ENCODE assay signal across 11 mouse cellular contexts in genomic region chr3:104669856-104670182, GRCm38 (mm10). TPM values are rescaled to one million over a fixed set of nuclear protein-coding genes. Genes with fewer than 3 reads are reported as not detected.
DNase-seq lines count a peak whose midpoint lies in the region; ATAC-seq and TF ChIP-seq lines count a peak whose summit lies in the region.
"Had no signal": no experiment of that assay in that cellular context is flagged by ENCODE, and none has a peak within 500 bp of the region (broad histone marks: within the 10 kb centered on the region; RNA-seq: fewer than 3 reads in every experiment).

No protein-coding gene starts in this region.

- peak overlapping the region; percentile 80; the same call in 1 of the 2 replicates for H3K27ac ChIP-seq in cerebellum, adult 2 months (ENCODE audit: insufficient read depth, low read length)
- H3K27ac ChIP-seq in kidney, postnatal 0 days: peak overlapping the region; percentile 16; the same call in 1 of the 2 replicates
- H3K27ac ChIP-seq in kidney, adult 2 months (ENCODE audit: insufficient read depth, low read depth, low read length): no peak overlapping the region
- H3K27ac ChIP-seq in bone marrow macrophage, adult 2 months (ENCODE audit: insufficient read depth, low read depth, low read length): peak overlapping the region; percentile 62
- H3K27ac ChIP-seq in liver, embryonic 15.5 days (replicated peaks): peak overlapping the region; percentile 96

- no peak for TF ChIP-seq CTCF in cerebellum, adult 2 months (IDR thresholded peaks at IDR 0.05; ENCODE audit: borderline replicate concordance, insufficient read depth, low read depth, low read length)
- no peak for TF ChIP-seq CTCF in kidney, postnatal 0 days (IDR thresholded peaks at IDR 0.05; ENCODE audit: low read depth)
- TF ChIP-seq CTCF in kidney, adult 2 months (conservative IDR thresholded peaks at IDR 0.05; ENCODE audit: insufficient read depth, insufficient read length, low read depth, low read length): no peak
- no peak for TF ChIP-seq CTCF in bone marrow macrophage, adult 2 months (IDR thresholded peaks at IDR 0.05; ENCODE audit: low read depth, low read length)

- no peak for TF ChIP-seq POLR2A in cerebellum, adult 2 months (IDR thresholded peaks at IDR 0.05; ENCODE audit: borderline replicate concordance, insufficient read depth, low read length)
- no peak for TF ChIP-seq POLR2A in kidney, adult 2 months (IDR thresholded peaks at IDR 0.05; ENCODE audit: low read depth, low read length)
- no peak for TF ChIP-seq POLR2A in bone marrow macrophage, adult 2 months (IDR thresholded peaks at IDR 0.05; ENCODE audit: borderline replicate concordance, low read depth, low read length)

- H3K36me3 ChIP-seq in kidney, postnatal 0 days (ENCODE audit: insufficient read depth, low read length): no peaks in the 10 kb centered on the region
- no peaks in the 10 kb centered on the region for H3K36me3 ChIP-seq in kidney, adult 2 months (ENCODE audit: control insufficient read depth, insufficient read depth, low read length)
- no peaks in the 10 kb centered on the region for H3K36me3 ChIP-seq in liver, embryonic 15.5 days (replicated peaks)

- no peak overlapping the region for H3K4me3 ChIP-seq in cerebellum, adult 2 months (replicated peaks; ENCODE audit: insufficient read depth, low read depth, low read length)
- no peak overlapping the region for H3K4me3 ChIP-seq in kidney, postnatal 0 days (replicated peaks; ENCODE audit: low read depth, low read length)
- H3K4me3 ChIP-seq in kidney, adult 2 months (ENCODE audit: insufficient read depth, low read depth, low read length): no peak overlapping the region
- no peak overlapping the region for H3K4me3 ChIP-seq in bone marrow macrophage, adult 2 months (ENCODE audit: insufficient read depth, low read length)
- no peak overlapping the region for H3K4me3 ChIP-seq in liver, embryonic 15.5 days (replicated peaks)

- no peak overlapping the region for H3K4me2 ChIP-seq in kidney, postnatal 0 days (ENCODE audit: low read length)
- H3K4me2 ChIP-seq in liver, embryonic 15.5 days: peak overlapping the region; percentile 71

- no peak overlapping the region for H3K9ac ChIP-seq in kidney, postnatal 0 days (ENCODE audit: low read depth, low read length)
- H3K9ac ChIP-seq in liver, embryonic 15.5 days: peak overlapping the region; percentile 39; the same call in 1 of the 2 replicates

- WGBS in cerebellum, adult 2 months: 78% methylated on average over 1 of the region's 1 CpGs
- WGBS in kidney, postnatal 0 days: 33% methylated on average over 1 of the region's 1 CpGs
- WGBS in kidney, adult 2 months: 65% methylated on average over 1 of the region's 1 CpGs
- WGBS in liver, embryonic 15.5 days (ENCODE audit: insufficient replicate concordance): 69% methylated on average over 1 of the region's 1 CpGs

- no peaks in the 10 kb centered on the region for H3K27me3 ChIP-seq in cerebellum, adult 2 months (ENCODE audit: control insufficient read depth, insufficient read depth, low read length)
- no peaks in the 10 kb centered on the region for H3K27me3 ChIP-seq in kidney, postnatal 0 days (ENCODE audit: insufficient read depth, low read length)
- H3K27me3 ChIP-seq in kidney, adult 2 months (replicated peaks; ENCODE audit: control insufficient read depth, insufficient read depth, low read length): no peaks in the 10 kb centered on the region
- no peaks in the 10 kb centered on the region for H3K27me3 ChIP-seq in liver, embryonic 15.5 days

- H3K9me3 ChIP-seq in kidney, postnatal 0 days (replicated peaks; ENCODE audit: low read length): no peaks in the 10 kb centered on the region
- no peaks in the 10 kb centered on the region for H3K9me3 ChIP-seq in liver, embryonic 15.5 days (replicated peaks)

- no peak for DNase-seq in cerebellum, adult 2 months
- no peak for DNase-seq in cerebellum, adult 8-10 months
- DNase-seq in kidney, postnatal 0 days (ENCODE audit: low spot score): no peak
- DNase-seq in kidney, adult 2 months: no peak
- DNase-seq in ovary, adult 18-20 months (ENCODE audit: low spot score): no peak
- DNase-seq in lung, postnatal 10 days: no peak
- DNase-seq: cerebellum, postnatal 14 days; gastrocnemius, postnatal 36 days; lung, postnatal 36 days had no signal

- H3K4me1 ChIP-seq in cerebellum, adult 2 months (ENCODE audit: control insufficient read depth, insufficient read depth, low read length): peaks cover 5% of the 10 kb centered on the region
- H3K4me1 ChIP-seq in kidney, postnatal 0 days (replicated peaks; ENCODE audit: insufficient read depth, low read length): peaks cover 17% of the 10 kb centered on the region
- H3K4me1 ChIP-seq in kidney, adult 2 months (ENCODE audit: control insufficient read depth, insufficient read depth, low read length): peaks cover 18% of the 10 kb centered on the region
- H3K4me1 ChIP-seq in bone marrow macrophage, adult 2 months (ENCODE audit: control insufficient read depth, insufficient read depth, low read length): peaks cover 30% of the 10 kb centered on the region
- peaks cover 79% of the 10 kb centered on the region for H3K4me1 ChIP-seq in liver, embryonic 15.5 days (replicated peaks)

- ATAC-seq in kidney, postnatal 0 days (replicated peaks; ENCODE audit: low FRiP score, low read depth): no peak
- ATAC-seq in liver, embryonic 15.5 days (ENCODE audit: insufficient read depth): peak; percentile 5; the same call in 1 of the 2 replicates

RNA-seq across cellular contexts. Expression of gene Slc16a1, which starts 31.4 kb away (rescaled TPM):
- 29.9 and 31.9 TPM in 2 replicates for polyA plus RNA-seq in cerebellum, adult 2 months (2012; rRNA removed)
- polyA plus RNA-seq in kidney, postnatal 0 days (2015; fragmentation: Nextera tagmentation; extraction: Ambion mirVana): 39.6 and 43.2 TPM in 2 replicates
- 18.3 and 23.1 TPM in 2 replicates for polyA plus RNA-seq in kidney, adult 2 months (2012; rRNA removed)
- polyA plus RNA-seq in bone marrow macrophage, adult 2 months (2012; ENCODE audit: insufficient read depth, insufficient read length, missing spikeins): 2.9 and 3.5 TPM in 2 replicates
- 86.3 and 95.2 TPM in 2 replicates for polyA plus RNA-seq in liver, embryonic 15.5 days (2015; fragmentation: Nextera tagmentation; extraction: Ambion mirVana)
